Mouse (Mus musculus): Measurements from ENCODE around the gene 1700057G04Rik. TPM values are rescaled to one million over a fixed set of nuclear protein-coding genes. Genes with fewer than 3 reads are reported as not detected.

1700057G04Rik gene
- polyA plus RNA-seq (2012; ENCODE audit: insufficient read depth, insufficient read length, missing spikeins): not detected in 2 replicates

DNA sequence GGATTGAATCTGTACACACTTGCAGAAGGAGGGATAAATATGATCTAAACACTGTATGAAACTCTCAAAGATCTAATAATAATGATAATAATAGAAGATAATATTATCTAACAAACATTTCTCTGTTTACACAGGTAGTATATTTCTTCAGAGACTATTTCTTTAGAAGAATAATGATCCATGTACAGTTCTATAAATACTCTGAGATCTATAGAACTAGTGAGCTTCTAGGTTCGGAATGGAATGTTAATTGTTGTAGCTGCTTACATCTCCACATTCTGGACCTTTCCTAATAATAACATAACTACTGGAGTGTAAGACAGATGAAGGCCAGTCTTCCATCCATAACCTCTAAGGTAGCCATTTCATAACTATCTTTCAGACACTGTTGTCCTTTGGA, at the start of gene 1700057G04Rik:
Gene 1700057G04Rik, plus strand, starts transcription at position 301 of the 400 bp plus-strand sequence.
- Histone ChIP-seq H3K4me3 (ENCODE audit: insufficient read depth, low read depth, low read length) (no peak within 1 kb of the TSS), H3K27ac (replicated peaks; ENCODE audit: low read depth, low read length) (no peak within 1 kb of the TSS), H3K4me1 (ENCODE audit: control insufficient read depth, insufficient read depth, insufficient read length, low read length) (no peaks in the 10 kb centered on the region)

DNA sequence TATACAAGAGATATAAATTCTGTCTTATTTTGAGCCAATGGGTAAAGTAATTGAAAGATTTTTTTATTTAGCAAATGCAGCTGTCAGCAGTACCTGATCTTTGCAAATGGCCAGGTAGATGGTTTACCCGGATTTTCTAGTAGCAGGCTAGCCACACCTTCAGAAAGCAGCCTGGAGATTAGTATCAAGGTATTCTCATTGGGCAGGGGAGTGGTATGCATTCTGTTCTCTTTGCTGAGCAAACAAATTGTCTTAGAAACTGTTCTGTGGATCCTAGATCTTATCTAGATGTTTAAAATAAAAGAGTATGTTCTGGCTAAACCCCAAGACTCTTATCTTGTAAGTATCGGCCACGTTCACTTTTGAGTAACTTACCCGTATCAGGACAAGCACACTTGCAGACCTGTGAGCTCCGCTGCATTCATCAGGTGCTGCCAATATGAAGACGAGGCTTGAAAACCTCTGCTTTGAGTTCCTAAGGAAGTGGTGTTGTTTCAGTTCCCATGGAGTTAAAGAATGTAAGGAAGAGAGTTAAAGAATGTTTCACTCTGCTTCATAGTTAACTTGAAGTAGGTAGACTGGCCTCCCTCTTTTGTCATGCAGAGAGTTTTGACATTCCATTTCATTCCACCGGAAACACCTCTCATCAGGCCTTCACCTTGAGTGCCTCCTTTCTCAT, 48.6 kb upstream of the 1700057G04Rik start:
- peaks cover 3% of the 10 kb centered on the region; the same call in 1 of the 2 replicates for H3K4me1 ChIP-seq (ENCODE audit: control insufficient read depth, insufficient read depth, insufficient read length, low read length)
- no peak overlapping the region for H3K4me3 ChIP-seq (ENCODE audit: insufficient read depth, low read depth, low read length)
- no peak overlapping the region for H3K27ac ChIP-seq (replicated peaks; ENCODE audit: low read depth, low read length)

DNA sequence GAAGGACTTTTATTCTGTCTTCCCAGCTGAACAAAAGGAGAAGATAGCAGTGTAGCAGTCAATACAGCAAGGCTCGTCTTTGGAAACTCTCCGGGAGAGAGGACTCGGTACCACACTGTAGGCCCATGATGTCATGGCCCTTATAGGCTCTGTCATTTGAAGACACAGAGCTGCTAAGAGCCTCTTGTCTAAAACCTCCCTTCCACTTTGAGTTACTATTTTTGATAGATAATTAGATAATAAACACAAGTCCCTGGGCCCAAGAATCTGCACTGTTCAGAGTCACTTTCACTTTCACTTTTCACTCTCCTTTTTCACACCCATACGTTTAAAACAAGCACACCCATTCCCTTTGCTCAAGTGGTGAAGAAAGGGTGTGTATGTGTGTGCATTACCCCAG, 43.5 kb upstream of the 1700057G04Rik start:
- Histone ChIP-seq H3K27ac (replicated peaks; ENCODE audit: low read depth, low read length) (no peak overlapping the region), H3K4me1 (ENCODE audit: control insufficient read depth, insufficient read depth, insufficient read length, low read length) (peaks cover 9% of the 10 kb centered on the region), H3K4me3 (ENCODE audit: insufficient read depth, low read depth, low read length) (0 out of 2 replicates have a peak overlapping the region, but pooled peaks have one; percentile 4)

DNA sequence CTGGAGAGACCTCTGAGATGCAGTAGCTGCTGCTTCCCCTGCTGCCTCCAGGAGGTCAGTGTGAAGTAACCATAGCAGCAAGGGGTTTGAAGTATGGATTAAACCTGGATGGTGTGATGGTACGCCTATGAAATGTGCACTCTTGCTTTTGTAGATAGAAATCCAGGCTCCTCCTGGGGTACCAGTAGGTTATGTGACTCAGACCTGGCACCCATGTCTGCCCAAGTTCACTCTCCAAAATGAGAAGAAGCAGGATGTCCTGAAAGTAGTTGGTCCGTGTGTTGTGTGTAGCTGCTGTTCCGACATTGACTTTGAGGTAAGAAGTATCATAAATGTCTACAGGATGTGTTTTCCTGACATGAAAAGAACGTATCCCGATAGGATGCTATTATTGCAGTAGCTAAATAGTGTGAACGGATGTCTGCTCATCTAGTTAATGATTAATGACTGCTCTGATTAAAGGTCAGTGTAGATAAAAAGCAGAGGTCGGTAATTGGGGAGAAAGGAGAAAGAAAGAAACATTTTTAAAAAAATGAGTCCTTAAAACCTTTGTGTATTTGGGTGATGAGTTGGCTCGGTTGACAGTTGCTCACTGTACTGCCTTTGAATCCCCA, 42.5 kb upstream of the 1700057G04Rik start:
- Histone ChIP-seq H3K4me3 (ENCODE audit: insufficient read depth, low read depth, low read length) (no peak overlapping the region), H3K27ac (replicated peaks; ENCODE audit: low read depth, low read length) (no peak overlapping the region), H3K4me1 (ENCODE audit: control insufficient read depth, insufficient read depth, insufficient read length, low read length) (peaks cover 12% of the 10 kb centered on the region)

DNA sequence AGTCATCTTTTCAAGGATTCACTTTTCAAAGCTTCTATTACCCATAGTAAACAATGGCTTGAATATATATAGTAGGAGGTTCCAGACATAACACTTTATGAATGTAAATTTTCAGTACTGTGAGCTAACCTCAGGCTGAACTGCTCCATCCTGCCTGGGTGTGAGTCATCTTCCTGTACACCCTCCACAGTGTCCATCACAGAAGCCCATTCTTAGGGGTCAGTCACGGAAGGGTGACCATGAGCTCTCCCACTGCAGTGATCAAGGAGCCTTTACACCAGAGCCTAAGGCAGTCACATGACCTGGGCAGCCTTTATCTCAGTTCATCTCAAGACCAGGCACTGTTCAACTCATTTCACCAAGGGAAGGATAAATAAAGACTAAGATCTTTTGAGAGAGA, 41.4 kb upstream of the 1700057G04Rik start:
- no peak overlapping the region for H3K27ac ChIP-seq (replicated peaks; ENCODE audit: low read depth, low read length)
- peaks cover 12% of the 10 kb centered on the region for H3K4me1 ChIP-seq (ENCODE audit: control insufficient read depth, insufficient read depth, insufficient read length, low read length)
- no peak overlapping the region for H3K4me3 ChIP-seq (ENCODE audit: insufficient read depth, low read depth, low read length)

DNA sequence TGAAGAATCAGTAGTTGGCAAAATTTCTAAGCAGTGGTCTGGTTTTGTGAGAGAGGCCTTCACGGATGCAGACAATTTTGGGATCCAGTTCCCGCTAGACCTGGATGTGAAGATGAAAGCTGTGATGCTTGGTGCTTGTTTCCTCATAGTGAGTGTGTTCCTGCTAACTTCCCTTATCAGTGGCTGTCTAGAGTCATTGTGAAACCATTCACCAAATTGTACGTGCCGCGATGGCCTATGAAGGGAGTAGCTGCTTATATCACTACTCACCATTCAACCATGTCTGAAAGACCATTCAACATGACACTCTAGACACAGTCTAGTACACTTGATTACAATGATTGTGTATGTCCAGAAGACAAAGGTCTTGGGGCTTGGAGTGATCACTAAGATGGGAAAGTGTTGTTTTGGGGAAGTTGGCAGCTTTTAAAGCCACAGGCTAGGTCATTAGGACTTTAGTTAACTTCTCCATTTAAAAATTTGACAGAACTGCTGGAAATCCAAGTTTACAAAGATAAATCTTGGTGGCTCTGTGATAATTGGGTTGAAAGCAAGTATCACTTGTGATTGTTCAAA, 39.3 kb upstream of the 1700057G04Rik start:
- Histone ChIP-seq H3K4me3 (ENCODE audit: insufficient read depth, low read depth, low read length) (no peak overlapping the region), H3K27ac (replicated peaks; ENCODE audit: low read depth, low read length) (no peak overlapping the region), H3K4me1 (ENCODE audit: control insufficient read depth, insufficient read depth, insufficient read length, low read length) (peaks cover 14% of the 10 kb centered on the region)

DNA sequence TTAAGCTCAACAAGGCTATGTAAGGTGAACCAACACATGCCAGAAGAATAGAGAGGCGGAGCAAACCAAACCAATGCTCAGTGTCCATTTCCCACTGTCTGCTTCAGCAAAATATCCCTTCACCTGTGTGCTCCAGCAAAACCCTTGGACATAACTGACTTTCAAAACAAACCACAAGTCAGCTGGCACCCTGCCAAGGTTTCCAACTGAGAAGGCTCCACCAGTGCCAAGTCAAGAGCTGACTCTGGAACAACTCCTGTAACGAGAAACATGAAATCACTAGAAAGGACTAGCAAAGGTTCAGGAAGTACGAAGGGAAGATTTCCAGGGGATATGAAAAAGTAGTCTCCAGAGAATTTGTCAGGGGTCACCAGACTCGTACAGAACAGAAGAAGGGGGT, 38.2 kb upstream of the 1700057G04Rik start:
- H3K27ac ChIP-seq (replicated peaks; ENCODE audit: low read depth, low read length): no peak overlapping the region
- H3K4me1 ChIP-seq (ENCODE audit: control insufficient read depth, insufficient read depth, insufficient read length, low read length): peaks cover 14% of the 10 kb centered on the region
- no peak overlapping the region for H3K4me3 ChIP-seq (ENCODE audit: insufficient read depth, low read depth, low read length)

DNA sequence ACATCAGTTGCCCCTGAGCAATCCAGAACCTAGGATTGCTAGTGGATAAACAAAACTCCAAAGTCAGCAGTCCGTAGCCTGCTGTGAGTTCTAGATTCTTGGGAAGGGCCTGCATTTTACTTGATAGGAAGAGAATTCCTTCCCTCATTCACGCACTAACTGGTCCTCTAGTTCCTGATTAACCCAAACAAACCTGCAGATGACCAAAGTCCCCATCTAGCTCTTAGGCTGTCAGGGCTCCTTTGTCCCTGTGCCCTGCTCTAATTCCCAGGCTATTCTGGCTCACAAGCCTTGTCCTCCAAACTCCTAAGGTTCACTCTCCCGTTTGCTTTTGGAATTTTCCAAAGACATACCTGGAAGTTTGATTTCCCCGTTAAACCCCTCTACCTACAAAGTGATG, 36.5 kb upstream of the 1700057G04Rik start:
- Histone ChIP-seq H3K4me3 (ENCODE audit: insufficient read depth, low read depth, low read length) (no peak overlapping the region), H3K4me1 (ENCODE audit: control insufficient read depth, insufficient read depth, insufficient read length, low read length) (peaks cover 13% of the 10 kb centered on the region), H3K27ac (replicated peaks; ENCODE audit: low read depth, low read length) (no peak overlapping the region)

DNA sequence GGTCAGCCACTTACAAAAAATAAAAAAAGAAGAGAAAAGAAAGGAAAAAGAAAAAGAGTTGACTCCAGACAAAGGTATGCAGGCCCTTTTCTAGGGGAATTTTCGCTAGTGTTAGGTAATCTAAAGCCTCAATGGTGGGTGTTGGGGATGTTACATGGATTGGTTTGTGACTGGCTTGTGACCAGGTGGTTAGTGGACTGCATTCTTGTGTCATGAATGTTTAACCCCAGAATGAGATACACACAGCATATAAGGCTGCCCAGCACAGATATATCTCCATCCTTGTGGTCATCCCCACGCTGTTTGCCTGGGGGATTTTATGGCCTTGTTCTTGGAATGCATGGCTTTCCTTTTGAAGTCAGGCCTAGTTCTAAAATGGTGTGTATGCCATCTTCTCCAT, 35.9 kb upstream of the 1700057G04Rik start:
- peaks cover 13% of the 10 kb centered on the region for H3K4me1 ChIP-seq (ENCODE audit: control insufficient read depth, insufficient read depth, insufficient read length, low read length)
- H3K27ac ChIP-seq (replicated peaks; ENCODE audit: low read depth, low read length): no peak overlapping the region
- H3K4me3 ChIP-seq (ENCODE audit: insufficient read depth, low read depth, low read length): no peak overlapping the region

DNA sequence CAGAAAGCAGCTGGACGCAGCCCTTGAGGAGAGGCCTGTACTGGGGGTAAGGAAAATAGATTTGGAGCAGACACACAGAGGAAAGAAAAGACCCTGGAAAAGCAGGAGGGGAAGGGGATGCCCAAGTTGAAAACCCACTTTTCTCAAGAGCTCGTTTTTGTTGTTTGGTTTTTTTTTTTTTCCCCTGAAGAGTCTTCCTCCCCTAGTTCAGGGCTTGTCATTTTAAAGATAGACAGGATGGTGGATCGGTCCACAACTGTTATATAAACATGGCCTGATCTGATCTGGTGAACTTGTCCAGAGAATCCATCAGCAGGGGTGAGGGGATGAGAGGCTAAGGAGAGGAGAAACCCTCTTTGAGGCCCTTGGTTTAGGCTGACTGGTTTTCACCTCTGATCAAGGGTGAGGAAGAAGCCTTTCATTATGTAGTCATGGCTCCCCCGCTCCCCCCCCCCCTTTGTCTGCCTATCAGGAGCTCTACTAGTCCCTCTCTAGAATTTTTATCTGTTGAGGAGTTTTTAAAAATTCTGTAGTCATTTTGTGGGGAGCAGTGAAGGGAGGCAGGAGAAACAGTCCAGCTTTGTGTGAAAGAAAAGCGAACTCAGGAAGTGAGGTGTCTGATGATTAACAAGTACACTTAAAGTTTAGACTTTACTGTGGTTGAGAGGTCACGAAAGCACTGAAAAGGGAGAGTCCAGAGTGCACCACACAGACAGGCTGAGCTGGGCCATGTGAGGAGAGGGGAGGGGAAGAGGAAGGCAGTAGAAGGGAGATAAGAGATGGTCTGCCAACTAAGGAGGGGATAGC, 35.0 kb upstream of the 1700057G04Rik start:
- Histone ChIP-seq H3K4me3 (ENCODE audit: insufficient read depth, low read depth, low read length) (no peak overlapping the region), H3K4me1 (ENCODE audit: control insufficient read depth, insufficient read depth, insufficient read length, low read length) (peaks cover 13% of the 10 kb centered on the region), H3K27ac (replicated peaks; ENCODE audit: low read depth, low read length) (no peak overlapping the region)

DNA sequence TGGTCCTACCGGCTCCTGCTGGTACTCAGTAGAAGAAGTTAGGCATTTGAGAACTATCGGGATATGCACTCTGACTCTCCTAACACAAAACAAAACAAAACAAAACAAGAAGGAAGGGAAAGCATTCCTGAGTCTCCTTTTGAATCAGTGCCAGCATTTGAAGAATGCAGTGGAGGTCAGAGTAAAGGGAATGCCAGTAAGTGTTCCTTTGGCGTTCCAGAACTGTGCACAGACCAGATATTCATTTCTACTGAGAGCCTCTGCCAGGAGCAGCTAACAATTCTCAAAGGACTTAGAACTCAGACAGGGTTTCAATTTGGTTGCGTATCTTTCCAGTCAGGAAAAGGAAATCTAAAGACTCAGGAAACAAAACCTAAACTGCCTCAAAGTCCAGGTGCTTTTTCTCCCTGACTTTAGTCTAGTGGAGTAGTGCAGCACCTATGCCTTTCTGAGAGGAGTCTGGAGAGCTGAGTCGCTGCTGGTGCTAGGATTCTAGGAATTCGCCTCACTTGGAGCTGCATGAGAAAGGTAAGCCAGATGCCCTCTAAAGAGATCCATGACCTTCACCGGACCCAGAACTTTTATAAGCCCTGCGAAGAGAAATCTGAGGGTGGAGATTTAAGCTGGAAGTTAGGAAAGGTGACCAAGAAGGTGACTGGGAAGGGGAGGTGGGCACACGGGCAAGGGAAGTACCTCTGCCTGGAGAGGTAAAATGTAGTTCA, 33.5 kb upstream of the 1700057G04Rik start, which contains the start of gene Plscr2:
Gene Plscr2, plus strand, starts transcription at position 117 of the 722 bp plus-strand sequence.
- peak within 1 kb of the TSS; percentile 59 for H3K27ac ChIP-seq (replicated peaks; ENCODE audit: low read depth, low read length)
- peak within 1 kb of the TSS; percentile 35 for H3K4me3 ChIP-seq (ENCODE audit: insufficient read depth, low read depth, low read length)
- peaks cover 11% of the 10 kb centered on the region for H3K4me1 ChIP-seq (ENCODE audit: control insufficient read depth, insufficient read depth, insufficient read length, low read length)

DNA sequence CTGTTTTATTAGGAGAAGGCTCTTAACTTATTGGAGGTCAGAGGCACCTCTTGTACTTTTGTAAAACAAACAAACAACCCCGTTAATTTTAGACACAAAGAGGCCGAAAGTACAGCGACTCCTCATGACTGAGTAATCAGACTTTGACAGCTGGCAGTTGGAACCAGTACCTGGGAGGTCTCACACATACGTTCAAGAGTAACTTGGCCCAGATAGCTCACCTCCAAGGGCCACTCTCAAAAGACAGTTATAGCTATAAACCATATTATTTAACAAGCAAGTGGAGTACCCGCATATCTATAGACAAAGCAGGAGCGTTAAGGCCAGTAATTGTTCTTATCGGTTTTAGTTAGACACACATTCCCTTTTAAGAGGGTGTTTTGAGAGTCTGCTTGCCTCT, 32.8 kb upstream of the 1700057G04Rik start:
- Histone ChIP-seq H3K4me1 (ENCODE audit: control insufficient read depth, insufficient read depth, insufficient read length, low read length) (peaks cover 8% of the 10 kb centered on the region; the same call in 1 of the 2 replicates), H3K4me3 (ENCODE audit: insufficient read depth, low read depth, low read length) (peak overlapping the region; percentile 35), H3K27ac (replicated peaks; ENCODE audit: low read depth, low read length) (no peak overlapping the region; the same call in 1 of the 2 replicates)

DNA sequence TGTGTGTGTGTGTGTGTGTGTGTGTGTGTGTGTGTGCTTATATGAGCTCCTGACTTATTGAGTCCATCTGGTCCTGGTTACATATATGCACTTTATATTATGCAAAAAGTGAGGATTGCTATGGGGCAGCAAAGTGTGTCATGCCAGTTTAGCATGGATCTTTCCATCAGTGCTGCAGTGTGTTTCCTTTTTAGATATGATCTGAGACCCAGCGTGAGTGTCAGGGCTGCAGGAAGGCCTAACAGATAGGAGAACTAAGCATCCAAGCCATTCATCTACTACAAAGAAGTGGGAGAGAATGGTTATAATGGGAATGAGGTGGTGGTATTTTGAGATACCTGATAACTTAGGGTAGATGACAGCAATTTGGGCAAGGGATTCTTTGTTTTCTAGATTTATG, 29.1 kb upstream of the 1700057G04Rik start:
- Histone ChIP-seq H3K4me3 (ENCODE audit: insufficient read depth, low read depth, low read length) (no peak overlapping the region), H3K27ac (replicated peaks; ENCODE audit: low read depth, low read length) (no peak overlapping the region), H3K4me1 (ENCODE audit: control insufficient read depth, insufficient read depth, insufficient read length, low read length) (peaks cover 5% of the 10 kb centered on the region; the same call in 1 of the 2 replicates)

DNA sequence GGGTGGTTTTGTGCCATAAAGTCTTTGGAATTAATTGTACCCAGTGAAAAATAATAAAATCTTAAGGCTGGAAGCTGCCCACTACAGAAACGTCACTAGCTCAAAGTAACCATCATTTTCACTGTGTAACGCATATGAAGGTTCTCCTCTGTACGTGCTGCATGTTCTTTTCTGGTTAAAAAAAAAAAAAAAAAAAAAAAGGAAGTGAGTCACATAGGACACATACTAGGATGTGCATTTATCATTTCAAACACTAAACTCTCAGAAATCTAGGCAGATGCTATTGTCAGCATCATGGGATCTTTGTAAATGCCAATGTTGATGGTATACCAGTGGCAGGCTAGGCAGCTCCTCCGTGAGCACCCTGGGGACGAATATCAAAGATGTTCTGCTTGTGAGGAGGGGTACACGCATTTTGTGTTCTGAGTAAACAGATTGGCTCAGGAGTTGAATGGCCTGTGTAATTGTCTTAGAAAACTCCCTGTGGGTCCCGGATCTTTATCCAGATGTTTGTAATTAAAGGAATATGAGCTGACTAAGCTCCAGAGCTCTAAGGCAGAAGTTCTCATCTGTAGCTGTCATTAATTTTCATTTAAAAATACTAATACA, 26.5 kb upstream of the 1700057G04Rik start:
- Histone ChIP-seq H3K27ac (replicated peaks; ENCODE audit: low read depth, low read length) (no peak overlapping the region), H3K4me3 (ENCODE audit: insufficient read depth, low read depth, low read length) (no peak overlapping the region)

More for the DNA sequence above, 26.5 kb upstream of the 1700057G04Rik start:
- H3K4me1 ChIP-seq (ENCODE audit: control insufficient read depth, insufficient read depth, insufficient read length, low read length): no peaks in the 10 kb centered on the region
